Mouse (Mus musculus): Measurements from ENCODE around the gene Zbtb24. TPM values are rescaled to one million over a fixed set of nuclear protein-coding genes. Genes with fewer than 3 reads are reported as not detected.

The Zbtb24 gene
- polyA plus RNA-seq, 1 experiment from 2014 or later, result 18.2 TPM

DNA sequence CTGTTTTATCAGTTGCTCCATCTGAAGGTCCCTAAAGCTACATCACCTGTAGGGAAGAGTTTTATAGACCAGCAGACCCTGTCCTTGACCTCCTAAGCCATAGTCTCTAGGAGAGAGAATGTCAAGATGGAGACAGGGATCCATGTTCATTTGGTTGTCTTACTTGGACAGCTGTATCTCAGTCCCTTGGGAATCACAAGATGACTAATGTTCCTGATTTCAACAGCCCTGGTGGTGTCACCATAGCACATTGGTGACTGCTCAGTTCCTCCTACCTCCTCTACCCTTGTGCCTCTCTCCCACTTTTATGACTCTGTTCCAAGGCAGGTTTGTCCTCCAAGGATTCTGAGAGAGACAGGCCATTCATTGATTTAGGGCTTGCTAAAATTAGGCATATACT, 64.7 kb downstream of the Zbtb24 start:
- Histone ChIP-seq H3K36me3 (no peaks in the 10 kb centered on the region), H3K4me1 (no peaks in the 10 kb centered on the region), H3K27me3 (no peaks in the 10 kb centered on the region), H3K9me3 (no peaks in the 10 kb centered on the region), H3K27ac (no peak overlapping the region), H3K4me2 (no peak overlapping the region), H3K9ac (no peak overlapping the region), H3K4me3 (no peak overlapping the region)
- ATAC-seq (ENCODE audit: borderline replicate concordance, extremely low read depth, low FRiP score, low TSS enrichment), result no peak

Other genes starting within 250 kb of the Zbtb24 start
- gene Fig4, start 147.1 kb upstream of the Zbtb24 start, polyA plus RNA-seq (2015; fragmentation: Nextera tagmentation; extraction: Ambion mirVana), result 15.9 and 16.8 TPM in 2 replicates
- gene Ak9, start 146.4 kb upstream of the Zbtb24 start, polyA plus RNA-seq (2015; fragmentation: Nextera tagmentation; extraction: Ambion mirVana), result 0.20 and 0.27 TPM in 2 replicates
- 71.0 and 75.7 TPM in 2 replicates for gene Mical1, start 25.9 kb downstream of the Zbtb24 start, polyA plus RNA-seq (2015; fragmentation: Nextera tagmentation; extraction: Ambion mirVana)
- gene Smpd2, start 40.0 kb downstream of the Zbtb24 start, polyA plus RNA-seq (2015; fragmentation: Nextera tagmentation; extraction: Ambion mirVana), result 69.7 and 77.4 TPM in 2 replicates
- 2.4 and 2.5 TPM in 2 replicates for gene Ppil6, start 40.1 kb downstream of the Zbtb24 start, polyA plus RNA-seq (2015; fragmentation: Nextera tagmentation; extraction: Ambion mirVana)
- 171 and 176 TPM in 2 replicates for gene Cd164, start 69.0 kb downstream of the Zbtb24 start, polyA plus RNA-seq (2015; fragmentation: Nextera tagmentation; extraction: Ambion mirVana)